Mouse (Mus musculus) adrenal gland, postnatal 36 days (tissue): ENCODE measurements around the gene Psip1. TPM values are rescaled to one million over a fixed set of nuclear protein-coding genes. Genes with fewer than 3 reads are reported as not detected.
"Not testable (repeated sequence)": the region's sequence is repeated elsewhere in the genome, so short reads cannot be mapped to it uniquely, and the experiment has no call there.

Experiments
- DNase-seq, 2 experiments: peaks; one replicate each; pipeline ENCODE4 v3.0.0; 2021; ENCODE audit warnings: mixed read lengths in 1 of 2
- total RNA-seq, 2 experiments: library from RNA; stranded (reverse); gene quantifications; 2 replicates each; pipeline ENCODE4 v1.2.3; 2021

Gene Psip1
- total RNA-seq, 2 experiments from 2014 or later = 48.9 to 51.0 TPM

- DNase-seq = no peak
Observed at GRCm38 (mm10) chr4:83501037-83501430, 14.8 kb upstream of the Psip1 start.

DNA sequence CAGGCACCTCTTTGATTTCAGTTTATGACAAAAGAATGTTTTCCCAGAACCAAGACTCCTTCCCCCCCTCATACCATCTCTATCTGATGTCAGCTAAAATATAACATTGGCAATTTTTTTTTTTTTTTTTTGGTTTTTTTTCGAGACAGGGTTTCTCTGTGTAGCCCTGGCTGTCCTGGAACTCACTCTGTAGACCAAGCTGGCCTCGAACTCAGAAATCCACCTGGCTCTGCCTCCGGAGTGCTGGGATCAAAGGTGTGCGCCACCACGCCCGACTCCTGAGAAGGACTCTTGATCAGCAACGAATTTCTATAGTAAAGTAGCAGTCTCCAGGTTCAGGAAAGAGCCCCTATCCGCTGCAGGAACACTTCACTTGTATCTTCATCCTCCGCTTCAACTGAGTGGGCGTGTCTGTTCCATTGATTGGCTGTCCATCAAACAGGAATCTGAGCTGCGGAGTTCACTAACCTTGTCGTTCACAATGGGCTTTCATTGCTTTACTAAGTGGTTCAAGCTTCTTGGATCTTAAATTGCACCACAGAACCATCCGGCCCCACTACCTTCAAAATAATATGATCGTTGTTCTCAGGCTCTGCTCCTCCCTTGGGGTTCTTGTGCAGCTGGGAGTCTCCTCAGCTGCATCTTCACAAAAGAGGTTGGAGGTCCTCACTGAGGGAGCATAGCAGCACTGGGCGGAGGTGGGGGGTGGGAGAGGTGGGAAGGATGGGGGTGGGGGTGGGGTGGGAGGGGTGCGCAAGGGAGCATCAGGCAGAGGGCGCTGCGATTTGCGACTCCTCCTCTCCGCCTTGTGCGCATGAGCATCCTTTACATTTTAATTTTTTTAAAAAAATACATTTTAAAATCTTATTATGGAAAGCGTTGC, 14.1 kb upstream of the Psip1 start:
- no peak for DNase-seq

GRCm38 (mm10) chr4:83497013-83497412, 10.8 kb upstream of the Psip1 start:
- not testable (repeated sequence) for DNase-seq

DNA sequence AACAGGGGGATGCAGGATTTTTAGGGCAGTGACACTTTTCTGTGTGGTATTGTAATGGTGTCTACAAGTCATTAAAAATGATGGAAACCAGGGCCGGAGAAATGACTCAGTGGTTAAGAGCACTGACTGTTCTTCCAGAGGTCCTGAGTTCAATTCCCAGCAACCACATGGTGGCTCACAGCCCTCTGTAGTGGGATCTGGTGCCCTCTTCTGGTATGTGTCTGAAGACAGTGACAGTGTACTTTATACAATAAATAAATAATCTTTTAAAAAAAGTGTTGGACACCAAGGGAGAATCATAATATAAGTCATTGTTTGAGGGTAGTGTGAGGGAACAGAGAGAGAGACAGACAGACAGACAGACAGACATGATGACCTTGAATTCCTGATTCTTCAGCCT, 6.9 kb upstream of the Psip1 start:
- DNase-seq = no peak

- no peak for DNase-seq
Observed at GRCm38 (mm10) chr4:83489121-83489520, 2.9 kb upstream of the Psip1 start.

DNA sequence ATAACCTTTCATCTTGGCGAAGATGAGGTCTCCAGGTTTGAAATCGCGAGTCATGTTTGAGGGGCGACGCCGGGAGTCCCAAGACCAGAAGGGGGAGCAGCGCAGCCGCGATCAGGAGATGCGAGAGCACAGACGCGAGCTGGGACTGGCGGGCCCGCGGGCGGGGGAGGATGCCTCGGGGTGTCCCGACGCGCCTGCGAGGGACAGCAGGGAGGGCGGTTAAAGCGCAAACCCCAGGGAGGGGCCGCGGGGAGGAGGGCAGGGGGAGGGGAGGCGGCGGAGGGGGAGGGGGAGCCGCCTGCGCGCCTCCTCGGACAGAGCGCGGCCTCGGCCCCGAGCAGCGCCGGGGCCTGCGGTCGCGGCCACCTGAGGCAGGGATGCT, 533 bp downstream of the Psip1 start:
- DNase-seq = peak; percentile 87 to 92

- no peak for DNase-seq
Observed at GRCm38 (mm10) chr4:83485250-83485649, 1.0 kb downstream of the Psip1 start.

DNA sequence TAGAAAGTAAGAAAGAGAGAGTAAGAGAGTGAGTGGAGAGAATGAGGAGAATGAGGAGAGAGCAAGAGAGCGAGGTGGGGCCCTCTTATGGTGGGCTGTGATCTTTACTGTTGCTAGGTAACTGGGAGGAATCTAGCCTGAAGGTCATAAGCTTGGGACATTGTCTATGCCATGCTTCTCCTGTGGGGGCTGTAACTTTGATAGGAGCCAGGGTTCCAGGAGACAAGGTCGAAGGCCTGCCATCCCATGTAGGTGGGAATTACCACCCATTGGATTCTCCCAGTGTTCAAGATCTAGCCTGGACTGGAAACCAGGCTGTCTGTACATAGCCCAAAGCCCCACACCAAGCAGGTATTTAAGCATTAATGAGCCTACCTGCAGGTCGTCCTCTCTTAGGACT, 18.1 kb downstream of the Psip1 start:
- DNase-seq = no peak

DNA sequence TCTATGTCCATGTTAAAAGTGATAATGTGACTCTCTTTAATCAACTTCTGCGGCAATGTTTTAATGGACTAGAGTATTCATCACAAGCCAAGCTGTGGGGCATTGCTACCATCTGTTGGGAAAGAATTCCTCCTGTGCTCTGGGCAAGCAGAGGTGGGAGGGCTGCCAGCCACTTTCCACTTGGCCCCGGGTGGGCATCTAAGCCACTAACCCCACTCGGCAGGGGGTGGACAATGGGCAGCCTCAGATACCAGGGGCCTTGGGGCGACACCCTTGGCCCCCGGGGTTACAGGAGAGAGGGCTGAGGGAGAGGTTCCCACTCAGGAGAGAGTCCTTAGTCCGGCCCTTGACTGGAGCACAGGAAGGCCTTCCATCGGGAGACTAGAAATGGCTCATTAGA, 18.6 kb downstream of the Psip1 start:
- DNase-seq = no peak

DNA sequence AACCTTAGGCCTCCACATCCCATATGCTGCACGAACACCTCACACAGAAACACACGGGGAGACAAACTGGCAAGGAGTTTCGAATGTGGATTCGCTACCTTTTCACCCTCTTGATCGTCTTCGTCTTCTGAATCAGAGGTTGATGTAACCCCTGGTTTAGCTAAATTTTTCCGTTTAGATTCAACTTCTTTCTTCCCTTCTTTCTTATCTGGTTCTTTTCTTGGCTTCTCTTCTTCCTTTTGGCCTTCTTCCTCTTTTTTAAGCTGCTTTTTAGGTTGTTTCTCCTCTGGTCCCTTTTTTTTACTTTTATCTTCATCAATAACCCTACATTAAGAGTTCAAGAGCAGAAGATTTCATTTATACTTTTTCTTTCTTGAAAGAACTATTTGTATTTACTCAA, 21.4 kb downstream of the Psip1 start:
- DNase-seq = no peak

- DNase-seq = no peak
Observed at GRCm38 (mm10) chr4:83460106-83460505, 26.2 kb downstream of the Psip1 start.

DNA sequence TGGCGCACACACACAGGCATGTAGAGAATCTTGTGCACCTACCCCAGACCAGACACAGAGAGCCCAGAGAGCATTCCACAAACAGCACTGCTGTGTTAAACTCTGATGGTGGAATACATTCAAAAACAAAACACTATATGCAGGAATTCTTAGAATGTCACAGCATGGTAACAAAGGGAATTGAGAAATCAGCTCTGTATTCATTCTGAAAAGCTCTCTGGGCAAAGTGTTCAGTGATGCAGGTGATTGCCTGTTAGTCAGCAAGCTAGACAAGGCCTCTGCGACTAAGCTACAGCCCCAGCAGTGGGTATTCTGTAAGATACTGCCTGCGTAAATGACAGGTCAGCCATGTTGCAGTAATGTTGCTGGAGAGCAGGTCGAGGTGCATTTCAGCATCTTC, 35.5 kb downstream of the Psip1 start:
- DNase-seq = no peak

GRCm38 (mm10) chr4:83441050-83441449, 45.2 kb downstream of the Psip1 start:
- DNase-seq = no peak

DNA sequence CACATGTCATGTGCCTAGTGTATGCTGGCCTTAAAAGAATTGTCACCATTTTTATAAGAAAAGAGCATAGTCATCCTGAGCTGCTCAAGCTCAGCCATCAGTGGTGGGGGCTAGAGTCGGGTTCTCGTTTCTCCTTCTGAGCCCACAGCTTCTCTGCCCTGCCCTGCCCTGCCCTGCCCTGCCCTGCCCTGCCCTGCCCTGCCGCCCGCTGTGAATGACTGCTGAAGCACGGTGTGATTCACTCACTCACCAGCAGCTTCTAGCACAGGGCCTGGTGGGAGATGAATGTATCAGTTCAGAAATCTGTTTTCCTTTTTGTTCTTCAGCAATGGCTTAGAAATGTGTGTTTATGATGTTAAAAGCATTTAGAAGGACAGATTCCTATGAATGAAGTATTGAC, 47.2 kb downstream of the Psip1 start:
- DNase-seq = peak in 1 of 2 experiments; percentile 7

DNA sequence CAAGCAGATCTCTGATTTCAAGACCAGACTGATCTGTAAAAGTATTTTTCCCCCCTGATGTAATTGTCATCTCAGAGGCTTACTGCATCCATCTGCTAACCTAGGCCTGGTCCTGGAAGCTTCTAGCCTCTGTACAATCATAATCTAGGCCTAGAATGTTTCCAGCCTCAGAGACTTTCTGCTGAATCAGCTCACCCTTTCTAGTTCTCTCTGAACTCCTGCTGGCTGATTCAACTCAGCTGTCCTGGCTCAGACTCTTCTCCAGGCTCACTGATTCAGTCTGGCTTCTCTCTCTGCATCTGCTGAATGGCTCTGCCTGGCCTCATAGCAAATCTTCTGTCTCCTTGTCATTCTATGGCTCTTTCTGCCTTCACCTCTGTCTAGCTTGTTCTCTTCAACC, 48.1 kb downstream of the Psip1 start:
- no peak for DNase-seq

GRCm38 (mm10) chr4:83436375-83436774, 49.9 kb downstream of the Psip1 start:
- DNase-seq = no peak

- DNase-seq = no peak
Observed at GRCm38 (mm10) chr4:83432901-83433300, 53.4 kb downstream of the Psip1 start.

DNA sequence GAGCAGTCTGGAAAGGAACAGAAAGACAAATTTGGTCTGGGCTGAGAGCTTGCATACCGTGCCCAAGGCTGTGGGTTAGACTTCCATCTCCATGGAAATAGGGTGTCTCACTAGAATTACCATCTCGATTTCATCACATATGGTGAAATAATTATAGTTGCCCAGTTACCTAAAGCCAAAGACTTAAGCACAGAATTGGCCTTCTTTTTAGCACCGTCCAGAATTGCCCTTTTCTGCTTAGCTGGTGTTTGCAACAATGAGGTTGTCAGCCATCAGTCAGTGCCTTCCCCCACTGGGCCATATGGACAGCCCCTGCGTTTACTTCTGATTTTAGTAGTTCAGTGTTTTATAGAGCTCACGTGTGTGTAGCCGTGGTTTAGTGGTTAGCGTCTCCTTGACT, 54.3 kb downstream of the Psip1 start:
- DNase-seq = no peak

- DNase-seq = no peak
Observed at GRCm38 (mm10) chr4:83428845-83429244, 57.4 kb downstream of the Psip1 start.

GRCm38 (mm10) chr4:83427696-83428095, 58.6 kb downstream of the Psip1 start:
- no peak for DNase-seq

- DNase-seq = no peak
Observed at GRCm38 (mm10) chr4:83427141-83427540, 59.1 kb downstream of the Psip1 start.

GRCm38 (mm10) chr4:83425119-83425518, 61.1 kb downstream of the Psip1 start:
- no peak for DNase-seq

DNA sequence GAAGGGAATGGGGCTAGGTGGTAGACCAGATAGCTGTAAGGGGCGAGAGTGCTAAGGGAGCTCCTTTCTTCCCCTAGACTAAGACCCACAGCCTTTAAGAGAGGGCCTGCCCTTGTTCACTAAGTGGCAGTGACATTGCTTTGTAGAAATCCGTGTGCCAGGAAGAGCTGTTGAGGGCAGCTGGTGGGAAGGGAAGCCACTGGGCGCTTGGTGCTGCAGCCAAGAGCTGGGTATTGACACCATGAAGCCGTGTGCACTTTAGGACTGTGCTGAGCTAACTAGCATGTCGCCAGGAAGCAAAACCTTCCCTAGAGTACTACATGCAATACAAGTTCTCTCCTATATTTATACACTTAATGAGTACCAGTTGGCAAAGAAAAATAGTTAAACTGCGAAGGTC, 62.6 kb downstream of the Psip1 start:
- no peak for DNase-seq

DNA sequence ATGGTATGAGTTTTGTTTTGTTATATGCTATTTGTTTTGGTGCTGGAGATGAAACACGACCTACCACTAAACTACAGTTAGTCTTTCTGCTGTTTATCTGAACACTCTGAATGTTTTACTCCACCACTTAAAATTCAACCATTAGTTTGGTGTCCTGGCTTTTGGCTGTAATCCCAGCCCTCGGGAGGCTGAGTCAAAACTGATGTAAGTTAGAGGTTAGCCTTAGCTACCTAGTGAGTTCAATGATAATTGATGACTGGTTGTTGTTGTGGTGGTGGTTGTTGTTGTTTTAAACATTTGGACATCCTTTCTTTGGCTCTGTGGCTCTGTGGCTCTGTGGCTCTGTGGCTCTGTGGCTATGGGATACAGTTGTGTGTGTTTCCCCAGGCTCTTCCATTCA, 67.5 kb downstream of the Psip1 start:
- no peak for DNase-seq
